Mouse (Mus musculus): ENCODE data around the gene Fbxo2. TPM values are rescaled to one million over a fixed set of nuclear protein-coding genes. Genes with fewer than 3 reads are reported as not detected.
A peak's percentile ranks its signal among the peaks of the same experiment; 100 is the strongest.

Gene Fbxo2
- polyA plus RNA-seq, 1 experiment from 2014 or later, result 0.55 TPM

DNA sequence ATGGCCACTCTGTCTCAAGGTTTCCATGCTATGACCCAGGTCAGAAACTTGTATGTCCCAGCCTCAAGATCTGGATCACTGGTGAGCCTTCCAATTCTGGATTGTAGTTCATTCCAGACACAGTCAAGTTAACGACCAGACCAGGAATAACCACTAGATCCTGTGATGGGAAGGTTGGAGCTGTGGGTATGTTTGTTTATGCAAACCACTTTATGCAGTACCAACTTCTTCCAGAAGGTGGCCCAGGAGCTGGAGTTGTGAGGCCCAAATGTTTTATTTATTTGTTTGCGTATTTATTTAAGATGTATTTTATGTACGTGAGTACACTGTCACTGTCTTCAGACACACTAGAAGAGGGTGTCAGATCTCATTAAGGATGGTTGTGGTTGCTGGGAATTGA is 5.4 kb upstream of the Fbxo2 start:
- H3K4me2 ChIP-seq (replicated peaks; ENCODE audit: low read depth), result no peak overlapping the region
- H3K4me3 ChIP-seq (ENCODE audit: low read depth, low read length), result no peak overlapping the region
- WGBS, result 47% methylated on average over 3 of the region's 3 CpGs
- no peaks in the 10 kb centered on the region for H3K36me3 ChIP-seq (ENCODE audit: control insufficient read depth, insufficient read depth, low read length)
- TF ChIP-seq EP300 (optimal IDR thresholded peaks at IDR 0.05) (no peak), CTCF (IDR thresholded peaks at IDR 0.05; ENCODE audit: low read depth) (peak; percentile 70)
- no peak for ATAC-seq (ENCODE audit: low FRiP score, low TSS enrichment)
- no peak overlapping the region for H3K9ac ChIP-seq (ENCODE audit: low read length)
- DNase-seq (ENCODE audit: low spot score), result no peak
- no peaks in the 10 kb centered on the region for H3K27me3 ChIP-seq (ENCODE audit: control insufficient read depth, insufficient read depth, low read length)
- H3K27ac ChIP-seq (replicated peaks), result no peak overlapping the region
- H3K9me3 ChIP-seq (ENCODE audit: control insufficient read depth, low read length), result no peaks in the 10 kb centered on the region
- H3K4me1 ChIP-seq (replicated peaks; ENCODE audit: control insufficient read depth, insufficient read depth), result no peaks in the 10 kb centered on the region

GRCm38 (mm10) chr4:148158436-148159348 is 1.7 kb upstream of the Fbxo2 start:
- no peaks in the 10 kb centered on the region for H3K4me1 ChIP-seq (replicated peaks; ENCODE audit: control insufficient read depth, insufficient read depth)
- peak overlapping the region; percentile 71 for H3K9ac ChIP-seq (ENCODE audit: low read length)
- 45% methylated on average over 27 of the region's 27 CpGs for WGBS
- no peak for DNase-seq (ENCODE audit: low spot score)
- peak overlapping the region; percentile 99 for H3K4me2 ChIP-seq (replicated peaks; ENCODE audit: low read depth)
- ATAC-seq (ENCODE audit: low FRiP score, low TSS enrichment), result no peak
- no peak for TF ChIP-seq EP300 (optimal IDR thresholded peaks at IDR 0.05)
- TF ChIP-seq CTCF (IDR thresholded peaks at IDR 0.05; ENCODE audit: low read depth), result no peak
- no peaks in the 10 kb centered on the region for H3K36me3 ChIP-seq (ENCODE audit: control insufficient read depth, insufficient read depth, low read length)
- H3K27me3 ChIP-seq (ENCODE audit: control insufficient read depth, insufficient read depth, low read length), result peaks cover 7% of the 10 kb centered on the region; the same call in 1 of the 2 replicates
- no peaks in the 10 kb centered on the region for H3K9me3 ChIP-seq (ENCODE audit: control insufficient read depth, low read length)
- no peak overlapping the region for H3K27ac ChIP-seq (replicated peaks)
- H3K4me3 ChIP-seq (ENCODE audit: low read depth, low read length), result peak overlapping the region; percentile 59

GRCm38 (mm10) chr4:148159544-148160435 is 631 bp upstream of the Fbxo2 start:
- peaks cover 9% of the 10 kb centered on the region; the same call in 1 of the 2 replicates for H3K27me3 ChIP-seq (ENCODE audit: control insufficient read depth, insufficient read depth, low read length)
- peak overlapping the region; percentile 59 for H3K4me3 ChIP-seq (ENCODE audit: low read depth, low read length)
- peak; percentile 94 for DNase-seq (ENCODE audit: low spot score)

DNA sequence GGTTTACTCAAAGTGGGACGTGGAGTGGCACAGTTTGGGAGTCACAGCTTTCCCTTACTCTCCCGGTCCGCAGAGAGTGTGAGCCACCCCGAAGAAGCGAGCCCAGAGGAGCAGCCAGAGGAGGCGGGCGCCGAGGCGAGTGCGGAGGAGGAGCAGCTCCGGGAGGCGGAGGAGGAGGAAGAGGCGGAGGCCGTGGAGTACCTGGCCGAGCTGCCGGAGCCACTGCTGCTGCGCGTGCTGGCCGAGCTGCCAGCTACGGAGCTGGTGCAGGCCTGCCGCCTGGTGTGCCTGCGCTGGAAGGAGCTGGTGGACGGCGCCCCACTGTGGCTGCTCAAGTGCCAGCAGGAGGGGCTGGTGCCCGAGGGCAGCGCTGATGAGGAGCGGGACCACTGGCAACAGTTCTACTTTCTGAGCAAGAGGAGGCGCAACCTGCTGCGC is 3.6 kb downstream of the Fbxo2 start:
- WGBS, result under 1% methylated on average over 29 of the region's 29 CpGs
- no peaks in the 10 kb centered on the region for H3K4me1 ChIP-seq (replicated peaks; ENCODE audit: control insufficient read depth, insufficient read depth)
- no peak overlapping the region for H3K9ac ChIP-seq (ENCODE audit: low read length)
- ATAC-seq (ENCODE audit: low FRiP score, low TSS enrichment) (peak; percentile 77), DNase-seq (ENCODE audit: low spot score) (peak; percentile 89)
- no peaks in the 10 kb centered on the region for H3K9me3 ChIP-seq (ENCODE audit: control insufficient read depth, low read length)
- H3K4me2 ChIP-seq (replicated peaks; ENCODE audit: low read depth), result peak overlapping the region; percentile 45
- peak overlapping the region; percentile 25; the same call in 1 of the 2 replicates for H3K4me3 ChIP-seq (ENCODE audit: low read depth, low read length)
- TF ChIP-seq EP300 (optimal IDR thresholded peaks at IDR 0.05) (no peak), CTCF (IDR thresholded peaks at IDR 0.05; ENCODE audit: low read depth) (peak; percentile 89)
- H3K27ac ChIP-seq (replicated peaks), result no peak overlapping the region
- no peaks in the 10 kb centered on the region for H3K36me3 ChIP-seq (ENCODE audit: control insufficient read depth, insufficient read depth, low read length)
- H3K27me3 ChIP-seq (ENCODE audit: control insufficient read depth, insufficient read depth, low read length), result peaks cover 24% of the 10 kb centered on the region

More at GRCm38 (mm10) chr4:148159544-148160435, 631 bp upstream of the Fbxo2 start:
- ATAC-seq (ENCODE audit: low FRiP score, low TSS enrichment), result peak; percentile 89
- no peaks in the 10 kb centered on the region for H3K36me3 ChIP-seq (ENCODE audit: control insufficient read depth, insufficient read depth, low read length)
- H3K4me1 ChIP-seq (replicated peaks; ENCODE audit: control insufficient read depth, insufficient read depth), result no peaks in the 10 kb centered on the region
- peak overlapping the region; percentile 99 for H3K4me2 ChIP-seq (replicated peaks; ENCODE audit: low read depth)
- H3K9me3 ChIP-seq (ENCODE audit: control insufficient read depth, low read length), result no peaks in the 10 kb centered on the region
- TF ChIP-seq EP300 (optimal IDR thresholded peaks at IDR 0.05), result no peak
- TF ChIP-seq CTCF (IDR thresholded peaks at IDR 0.05; ENCODE audit: low read depth), result peak; percentile 49
- H3K9ac ChIP-seq (ENCODE audit: low read length), result peak overlapping the region; percentile 71
- under 1% methylated on average over 40 of the region's 55 CpGs for WGBS
- H3K27ac ChIP-seq (replicated peaks), result peak overlapping the region; percentile 35; the same call in 1 of the 2 replicates

DNA sequence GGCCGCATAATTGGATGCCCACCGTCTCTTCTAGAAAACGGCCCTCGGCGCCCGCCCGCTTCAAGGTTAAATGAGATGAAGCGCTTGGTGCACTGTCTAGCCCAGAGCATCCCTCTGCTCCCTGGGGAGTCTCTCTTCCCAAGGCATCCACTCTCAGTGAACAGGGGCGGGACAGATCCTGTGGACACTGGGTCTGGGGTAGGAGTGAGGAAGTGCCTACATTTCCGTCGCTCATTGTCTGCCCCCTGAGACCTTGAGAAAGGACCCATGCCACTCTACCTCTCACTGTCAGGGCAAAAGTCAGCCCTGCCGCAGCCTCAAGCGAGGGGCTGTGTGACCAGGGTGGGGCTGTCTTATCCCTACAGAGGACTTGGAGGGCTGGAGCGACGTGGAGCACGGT is 4.0 kb downstream of the Fbxo2 start:
- Histone ChIP-seq H3K9ac (ENCODE audit: low read length) (no peak overlapping the region), H3K9me3 (ENCODE audit: control insufficient read depth, low read length) (no peaks in the 10 kb centered on the region), H3K27me3 (ENCODE audit: control insufficient read depth, insufficient read depth, low read length) (peaks cover 24% of the 10 kb centered on the region), H3K4me1 (replicated peaks; ENCODE audit: control insufficient read depth, insufficient read depth) (no peaks in the 10 kb centered on the region), H3K4me3 (ENCODE audit: low read depth, low read length) (no peak overlapping the region), H3K27ac (replicated peaks) (no peak overlapping the region), H3K4me2 (replicated peaks; ENCODE audit: low read depth) (peak overlapping the region; percentile 45; the same call in 1 of the 2 replicates), H3K36me3 (ENCODE audit: control insufficient read depth, insufficient read depth, low read length) (no peaks in the 10 kb centered on the region)
- no peak for TF ChIP-seq CTCF (IDR thresholded peaks at IDR 0.05; ENCODE audit: low read depth)
- WGBS, result 2% methylated on average over 16 of the region's 16 CpGs
- no peak for ATAC-seq (ENCODE audit: low FRiP score, low TSS enrichment)
- no peak for DNase-seq (ENCODE audit: low spot score)
